Mouse (Mus musculus): ENCODE data around the gene Gm28042. TPM values are rescaled to one million over a fixed set of nuclear protein-coding genes. Genes with fewer than 3 reads are reported as not detected.

The Gm28042 gene
- polyA plus RNA-seq, 1 experiment from 2014 or later: 4.3 TPM

DNA sequence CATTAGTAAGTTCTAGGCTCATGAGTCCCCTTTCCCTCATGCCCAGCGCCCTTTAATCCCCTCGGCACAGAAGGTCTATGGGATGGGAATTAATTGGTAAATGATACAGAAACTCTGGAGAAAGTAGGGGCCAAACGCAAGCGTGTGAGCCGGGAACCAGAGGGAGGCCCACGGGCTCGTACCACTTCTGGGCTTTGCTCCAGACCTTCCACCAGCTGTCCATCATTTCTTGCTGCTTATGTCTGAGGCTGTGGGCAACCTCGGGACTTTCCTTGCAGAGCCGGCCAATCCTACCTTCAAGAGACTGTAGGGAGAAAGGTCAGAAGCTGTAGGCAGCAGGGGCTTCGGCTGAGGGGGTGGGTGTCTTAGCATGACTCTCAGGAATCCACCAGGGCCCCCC lies 28.6 kb downstream of the Gm28042 start:
- TF ChIP-seq EP300 (optimal IDR thresholded peaks at IDR 0.05) (no peak), CTCF (IDR thresholded peaks at IDR 0.05; ENCODE audit: low read depth) (no peak)
- no peak for DNase-seq (ENCODE audit: low spot score)
- no peak overlapping the region for H3K4me2 ChIP-seq (replicated peaks; ENCODE audit: low read depth)
- ATAC-seq (ENCODE audit: low FRiP score, low TSS enrichment): no peak
- no peaks in the 10 kb centered on the region for H3K36me3 ChIP-seq (ENCODE audit: control insufficient read depth, insufficient read depth, low read length)
- no peaks in the 10 kb centered on the region for H3K27me3 ChIP-seq (ENCODE audit: control insufficient read depth, insufficient read depth, low read length)
- no peak overlapping the region for H3K27ac ChIP-seq (replicated peaks)
- no peak overlapping the region for H3K4me3 ChIP-seq (ENCODE audit: low read depth, low read length)
- H3K4me1 ChIP-seq (replicated peaks; ENCODE audit: control insufficient read depth, insufficient read depth): 0 out of 2 replicates have a peak, but pooled peaks cover 3% of the 10 kb centered on the region
- no peaks in the 10 kb centered on the region for H3K9me3 ChIP-seq (ENCODE audit: control insufficient read depth, low read length)
- WGBS: 73% methylated on average over 10 of the region's 10 CpGs
- H3K9ac ChIP-seq (ENCODE audit: low read length): no peak overlapping the region

DNA sequence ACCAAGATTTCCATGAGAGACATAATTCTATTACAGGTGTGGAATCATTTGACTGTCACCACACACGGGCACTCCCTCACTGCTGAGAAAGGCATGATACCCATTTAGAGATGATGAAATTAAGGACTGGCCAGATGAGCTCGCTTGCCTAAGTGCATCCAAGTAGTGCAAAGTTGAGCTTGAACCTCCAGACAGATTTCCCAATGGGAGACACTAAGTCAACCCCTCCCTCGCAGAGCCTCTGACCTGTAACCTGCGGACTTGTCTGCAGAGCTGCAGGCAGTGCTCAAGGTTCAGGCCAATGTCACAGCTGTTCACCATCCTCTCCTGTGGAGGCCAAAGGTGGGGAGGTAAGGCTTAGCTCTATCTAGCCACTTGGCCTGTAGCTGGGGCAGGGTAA lies 31.5 kb downstream of the Gm28042 start:
- TF ChIP-seq EP300 (optimal IDR thresholded peaks at IDR 0.05) (no peak), CTCF (IDR thresholded peaks at IDR 0.05; ENCODE audit: low read depth) (no peak)
- ATAC-seq (ENCODE audit: low FRiP score, low TSS enrichment): no peak; the same call in 1 of the 2 replicates
- H3K27ac ChIP-seq (replicated peaks): no peak overlapping the region
- no peak overlapping the region for H3K9ac ChIP-seq (ENCODE audit: low read length)
- 76% methylated on average over 4 of the region's 4 CpGs for WGBS
- H3K9me3 ChIP-seq (ENCODE audit: control insufficient read depth, low read length): no peaks in the 10 kb centered on the region
- H3K36me3 ChIP-seq (ENCODE audit: control insufficient read depth, insufficient read depth, low read length): no peaks in the 10 kb centered on the region
- H3K4me1 ChIP-seq (replicated peaks; ENCODE audit: control insufficient read depth, insufficient read depth): 0 out of 2 replicates have a peak, but pooled peaks cover 3% of the 10 kb centered on the region
- no peak for DNase-seq (ENCODE audit: low spot score)
- H3K27me3 ChIP-seq (ENCODE audit: control insufficient read depth, insufficient read depth, low read length): no peaks in the 10 kb centered on the region
- H3K4me2 ChIP-seq (replicated peaks; ENCODE audit: low read depth): no peak overlapping the region
- no peak overlapping the region for H3K4me3 ChIP-seq (ENCODE audit: low read depth, low read length)

DNA sequence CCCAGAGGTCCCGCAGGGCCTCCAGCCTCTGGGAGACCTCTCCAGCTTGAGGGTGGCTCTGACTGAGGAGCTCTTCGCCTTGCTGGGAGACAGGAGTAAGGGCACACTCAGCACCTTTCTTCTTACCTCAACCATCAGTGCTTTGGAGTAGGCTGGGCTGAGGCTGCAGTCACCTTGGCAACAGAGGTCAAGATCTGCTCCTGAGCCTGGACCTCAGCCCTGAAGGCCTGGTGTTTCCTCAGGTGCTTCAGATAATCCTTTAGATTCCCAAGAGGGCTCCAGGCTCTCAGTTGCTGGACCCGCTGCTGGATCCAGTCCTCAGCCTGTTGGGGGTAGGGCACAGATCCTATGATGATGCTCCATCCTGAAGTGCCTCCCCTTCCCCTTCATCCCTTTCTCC lies 32.2 kb downstream of the Gm28042 start:
- no peaks in the 10 kb centered on the region for H3K36me3 ChIP-seq (ENCODE audit: control insufficient read depth, insufficient read depth, low read length)
- WGBS: 79% methylated on average over 3 of the region's 3 CpGs
- H3K27ac ChIP-seq (replicated peaks): peak overlapping the region; percentile 37; the same call in 1 of the 2 replicates
- H3K4me2 ChIP-seq (replicated peaks; ENCODE audit: low read depth): no peak overlapping the region
- ATAC-seq (ENCODE audit: low FRiP score, low TSS enrichment): no peak
- no peaks in the 10 kb centered on the region for H3K9me3 ChIP-seq (ENCODE audit: control insufficient read depth, low read length)
- no peak for DNase-seq (ENCODE audit: low spot score)
- H3K4me3 ChIP-seq (ENCODE audit: low read depth, low read length): no peak overlapping the region
- H3K4me1 ChIP-seq (replicated peaks; ENCODE audit: control insufficient read depth, insufficient read depth): 0 out of 2 replicates have a peak, but pooled peaks cover 3% of the 10 kb centered on the region
- H3K27me3 ChIP-seq (ENCODE audit: control insufficient read depth, insufficient read depth, low read length): no peaks in the 10 kb centered on the region
- no peak overlapping the region for H3K9ac ChIP-seq (ENCODE audit: low read length)
- TF ChIP-seq EP300 (optimal IDR thresholded peaks at IDR 0.05) (no peak), CTCF (IDR thresholded peaks at IDR 0.05; ENCODE audit: low read depth) (no peak)

DNA sequence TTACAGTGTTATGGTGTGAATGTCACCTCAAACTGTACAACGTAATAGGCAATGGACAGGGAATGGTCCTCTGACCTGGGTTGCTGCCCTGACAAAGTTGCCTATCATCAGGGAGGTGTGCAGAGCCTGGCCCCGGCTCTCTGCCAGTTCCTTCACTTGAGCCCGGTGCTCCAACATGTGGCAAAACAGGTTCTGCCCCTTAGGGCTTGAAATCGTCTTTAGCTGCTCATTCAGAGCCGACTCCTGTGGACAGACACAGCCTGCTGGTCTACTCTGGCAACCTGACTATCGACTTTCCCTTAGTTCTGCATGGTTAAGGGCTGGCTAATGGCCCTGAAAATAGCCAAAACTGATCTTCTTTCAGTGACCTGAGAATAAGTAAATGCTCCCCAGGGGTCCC lies 32.9 kb downstream of the Gm28042 start:
- no peak overlapping the region for H3K4me3 ChIP-seq (ENCODE audit: low read depth, low read length)
- H3K9ac ChIP-seq (ENCODE audit: low read length): no peak overlapping the region
- H3K27me3 ChIP-seq (ENCODE audit: control insufficient read depth, insufficient read depth, low read length): no peaks in the 10 kb centered on the region
- DNase-seq (ENCODE audit: low spot score) (peak; percentile 78), ATAC-seq (ENCODE audit: low FRiP score, low TSS enrichment) (peak; percentile 61)
- peak overlapping the region; percentile 58 for H3K27ac ChIP-seq (replicated peaks)
- TF ChIP-seq EP300 (optimal IDR thresholded peaks at IDR 0.05) (no peak), CTCF (IDR thresholded peaks at IDR 0.05; ENCODE audit: low read depth) (peak; percentile 22; the same call in 1 of the 2 replicates)
- 46% methylated on average over 6 of the region's 6 CpGs for WGBS
- H3K4me1 ChIP-seq (replicated peaks; ENCODE audit: control insufficient read depth, insufficient read depth): 0 out of 2 replicates have a peak, but pooled peaks cover 3% of the 10 kb centered on the region
- H3K4me2 ChIP-seq (replicated peaks; ENCODE audit: low read depth): no peak overlapping the region
- H3K36me3 ChIP-seq (ENCODE audit: control insufficient read depth, insufficient read depth, low read length): no peaks in the 10 kb centered on the region
- no peaks in the 10 kb centered on the region for H3K9me3 ChIP-seq (ENCODE audit: control insufficient read depth, low read length)

DNA sequence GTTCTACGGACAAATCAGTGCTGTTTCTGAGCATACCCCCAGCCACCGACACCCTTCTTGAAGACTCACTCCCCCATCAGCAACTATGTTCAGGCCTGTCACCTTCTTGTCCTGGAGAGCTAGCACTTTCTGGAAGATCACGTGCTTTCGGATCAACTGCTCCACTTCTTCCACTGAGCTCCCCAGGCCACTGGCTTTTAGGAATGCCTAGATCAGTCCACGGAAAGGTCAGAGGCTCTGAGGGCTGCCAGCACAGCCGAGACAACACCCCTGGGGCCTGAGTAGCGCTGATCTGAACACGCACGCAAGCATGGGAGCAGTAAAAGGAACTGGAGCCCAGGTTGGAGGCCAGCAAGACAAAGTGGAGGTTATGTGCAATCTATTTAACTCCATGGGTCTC lies 33.4 kb downstream of the Gm28042 start:
- Histone ChIP-seq H3K4me1 (replicated peaks; ENCODE audit: control insufficient read depth, insufficient read depth) (0 out of 2 replicates have a peak, but pooled peaks cover 3% of the 10 kb centered on the region), H3K9me3 (ENCODE audit: control insufficient read depth, low read length) (no peaks in the 10 kb centered on the region), H3K4me2 (replicated peaks; ENCODE audit: low read depth) (no peak overlapping the region), H3K27ac (replicated peaks) (peak overlapping the region; percentile 58), H3K9ac (ENCODE audit: low read length) (no peak overlapping the region), H3K4me3 (ENCODE audit: low read depth, low read length) (no peak overlapping the region), H3K36me3 (ENCODE audit: control insufficient read depth, insufficient read depth, low read length) (no peaks in the 10 kb centered on the region), H3K27me3 (ENCODE audit: control insufficient read depth, insufficient read depth, low read length) (no peaks in the 10 kb centered on the region)
- 71% methylated on average over 9 of the region's 9 CpGs for WGBS
- no peak for TF ChIP-seq EP300 (optimal IDR thresholded peaks at IDR 0.05)
- no peak for TF ChIP-seq CTCF (IDR thresholded peaks at IDR 0.05; ENCODE audit: low read depth)
- DNase-seq (ENCODE audit: low spot score) (no peak), ATAC-seq (ENCODE audit: low FRiP score, low TSS enrichment) (no peak)

DNA sequence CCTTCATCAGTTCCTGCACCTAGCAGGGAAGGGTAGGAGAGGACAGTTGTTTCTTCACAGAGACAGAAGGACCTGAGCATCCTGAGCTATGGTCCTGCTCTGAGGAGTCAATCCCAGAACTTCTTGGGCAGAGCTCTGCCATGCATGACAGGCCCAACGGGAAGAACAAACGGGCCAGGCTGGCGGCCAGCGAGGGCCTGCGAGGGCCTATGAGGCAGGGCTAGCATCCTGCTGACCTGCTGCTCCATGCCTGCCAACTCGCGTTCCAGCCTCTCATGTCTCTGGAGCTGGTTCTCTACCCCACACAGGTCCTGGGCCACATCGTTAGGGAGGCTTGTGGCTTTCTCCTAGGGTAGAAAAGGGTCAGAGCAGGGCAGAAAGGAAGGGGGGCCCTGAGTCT lies 35.0 kb downstream of the Gm28042 start:
- Histone ChIP-seq H3K27ac (replicated peaks) (no peak overlapping the region), H3K36me3 (ENCODE audit: control insufficient read depth, insufficient read depth, low read length) (no peaks in the 10 kb centered on the region), H3K9me3 (ENCODE audit: control insufficient read depth, low read length) (no peaks in the 10 kb centered on the region), H3K27me3 (ENCODE audit: control insufficient read depth, insufficient read depth, low read length) (no peaks in the 10 kb centered on the region), H3K4me2 (replicated peaks; ENCODE audit: low read depth) (no peak overlapping the region), H3K4me3 (ENCODE audit: low read depth, low read length) (no peak overlapping the region), H3K4me1 (replicated peaks; ENCODE audit: control insufficient read depth, insufficient read depth) (0 out of 2 replicates have a peak, but pooled peaks cover 3% of the 10 kb centered on the region), H3K9ac (ENCODE audit: low read length) (no peak overlapping the region)
- no peak for DNase-seq (ENCODE audit: low spot score)
- TF ChIP-seq CTCF (IDR thresholded peaks at IDR 0.05; ENCODE audit: low read depth) (no peak), EP300 (optimal IDR thresholded peaks at IDR 0.05) (no peak)
- WGBS: 81% methylated on average over 8 of the region's 8 CpGs
- ATAC-seq (ENCODE audit: low FRiP score, low TSS enrichment): no peak

Measured in stomach, postnatal 0 days (tissue).